Comparison of ENCODE assay signal across 37 mouse cellular contexts in genomic region chr11:9194861-9195260, GRCm38 (mm10). TPM values are rescaled to one million over a fixed set of nuclear protein-coding genes. Genes with fewer than 3 reads are reported as not detected.
"Had no signal": no experiment of that assay in that cellular context is flagged by ENCODE, and none has a peak within 500 bp of the region (broad histone marks: within the 10 kb centered on the region; RNA-seq: fewer than 3 reads in every experiment).

No protein-coding gene starts in this region.

- H3K4me3 ChIP-seq: heart, embryonic 12.5 days; heart, embryonic 13.5 days; heart, embryonic 15.5 days; hindbrain, embryonic 10.5 days; hindbrain, embryonic 12.5 days; hindbrain, embryonic 13.5 days; hindbrain, embryonic 15.5 days; intestine, embryonic 15.5 days; kidney, embryonic 15.5 days; layer of hippocampus, adult 2 months; left cerebral cortex, adult 2 months had no signal

- H3K27ac ChIP-seq: heart, embryonic 13.5 days; heart, embryonic 15.5 days; hindbrain, embryonic 10.5 days; hindbrain, embryonic 12.5 days; hindbrain, embryonic 13.5 days; hindbrain, embryonic 14.5 days; hindbrain, embryonic 15.5 days; hindbrain, postnatal 0 days; intestine, embryonic 15.5 days; kidney, embryonic 15.5 days; kidney, postnatal 0 days; layer of hippocampus, adult 2 months; left cerebral cortex, adult 2 months had no signal

- H3K9ac ChIP-seq: heart, embryonic 12.5 days; heart, embryonic 13.5 days; heart, embryonic 15.5 days; hindbrain, embryonic 12.5 days; hindbrain, embryonic 13.5 days; hindbrain, embryonic 14.5 days; hindbrain, embryonic 15.5 days; intestine, embryonic 15.5 days; kidney, embryonic 15.5 days had no signal

- H3K36me3 ChIP-seq: heart, embryonic 12.5 days; heart, embryonic 13.5 days; heart, embryonic 15.5 days; hindbrain, embryonic 10.5 days; hindbrain, embryonic 12.5 days; hindbrain, embryonic 13.5 days; hindbrain, embryonic 15.5 days; intestine, embryonic 15.5 days; kidney, embryonic 15.5 days had no signal

- H3K27me3 ChIP-seq: heart, embryonic 12.5 days; heart, embryonic 13.5 days; heart, embryonic 15.5 days; hindbrain, embryonic 12.5 days; hindbrain, embryonic 13.5 days; hindbrain, embryonic 15.5 days; intestine, embryonic 15.5 days; kidney, embryonic 15.5 days had no signal

- ATAC-seq: hindbrain, embryonic 16.5 days; hindbrain, postnatal 0 days; inflammation-experienced regulatory T-cells, adult 6 months; intestine, embryonic 15.5 days; intestine, embryonic 16.5 days; intestine, postnatal 0 days had no signal

- H3K4me2 ChIP-seq: heart, embryonic 11.5 days; heart, embryonic 12.5 days; heart, embryonic 13.5 days; heart, embryonic 15.5 days; hindbrain, embryonic 12.5 days; hindbrain, embryonic 13.5 days; hindbrain, embryonic 14.5 days; hindbrain, embryonic 15.5 days; intestine, embryonic 15.5 days; kidney, embryonic 15.5 days had no signal

- H3K9me3 ChIP-seq: heart, embryonic 12.5 days; heart, embryonic 13.5 days; heart, embryonic 15.5 days; hindbrain, embryonic 10.5 days; hindbrain, embryonic 12.5 days; hindbrain, embryonic 13.5 days; hindbrain, embryonic 15.5 days; intestine, embryonic 15.5 days; kidney, embryonic 15.5 days had no signal

- H3K4me1 ChIP-seq: heart, embryonic 12.5 days; heart, embryonic 13.5 days; heart, embryonic 15.5 days; hindbrain, embryonic 15.5 days; intestine, embryonic 15.5 days had no signal

- DNase-seq: heart, postnatal 10 days; heart, postnatal 14 days; heart, postnatal 36 days; heart, postnatal 4 days; kidney, adult 11 months; kidney, adult 18-20 months; kidney, adult 2 months; kidney, adult 8-10 months; kidney, adult 9 months; kidney, postnatal 10 days; kidney, postnatal 14 days; kidney, postnatal 25 days; kidney, postnatal 36 days; kidney, postnatal 4 days; layer of hippocampus, adult 9-11 months; layer of hippocampus, postnatal 36 days had no signal

RNA-seq across cellular contexts. Expression of gene Abca13, which starts 3.1 kb away (rescaled TPM):
- total RNA-seq: heart, postnatal 10 days; heart, postnatal 25 days; heart, postnatal 36 days had no signal
- polyA plus RNA-seq: hindbrain, embryonic 11.5 days; inflammation-experienced regulatory T-cells, adult 6 months had no signal
